Mouse (Mus musculus) T-helper 2 cell (primary cell): ENCODE measurements around the gene Creb3l2.

ENCODE experiments used
- in situ Hi-C: fragments of 300-600 bp; cut with MboI, MseI; formaldehyde crosslinking; loops from one replicate; pipeline ENCODE4 v1.15.1; 2025; ENCODE audit warnings: high pct_unique_total_duplicates

The Creb3l2 gene

GRCm38 (mm10) chr6:37329376-37329775 is 112.6 kb downstream of the Creb3l2 start:
- in situ Hi-C loops, result no loop called here

GRCm38 (mm10) chr6:37328671-37329070 is 113.3 kb downstream of the Creb3l2 start:
- in situ Hi-C loops, result no loop called here

- in situ Hi-C loops, result no loop called here
These were observed 114.4 kb downstream of the Creb3l2 start for GRCm38 (mm10) chr6:37327519-37327918.

- in situ Hi-C loops, result no loop called here
These were observed 115.4 kb downstream of the Creb3l2 start for GRCm38 (mm10) chr6:37326603-37326955.

GRCm38 (mm10) chr6:37325906-37326602 is 115.9 kb downstream of the Creb3l2 start:
- in situ Hi-C loops, result no loop called here

- in situ Hi-C loops, result no loop called here
These were observed 116.9 kb downstream of the Creb3l2 start for GRCm38 (mm10) chr6:37325076-37325475.

GRCm38 (mm10) chr6:37322641-37323040 is 119.3 kb downstream of the Creb3l2 start:
- in situ Hi-C loops, result loop anchor here (5.0 kb wide), 1 partner anchor 75 kb away; no protein-coding TSS in a partner anchor

GRCm38 (mm10) chr6:37322088-37322487 is 119.9 kb downstream of the Creb3l2 start:
- in situ Hi-C loops, result loop anchor here (5.0 kb wide), 1 partner anchor 75 kb away; no protein-coding TSS in a partner anchor

GRCm38 (mm10) chr6:37317904-37318303 is 124.0 kb downstream of the Creb3l2 start:
- in situ Hi-C loops, result no loop called here

GRCm38 (mm10) chr6:37315440-37315839 is 126.5 kb downstream of the Creb3l2 start:
- in situ Hi-C loops, result no loop called here

- in situ Hi-C loops, result no loop called here
These were observed 131.3 kb downstream of the Creb3l2 start for GRCm38 (mm10) chr6:37310601-37311000.

- in situ Hi-C loops, result no loop called here
These were observed 135.3 kb downstream of the Creb3l2 start for GRCm38 (mm10) chr6:37306616-37307015.

- in situ Hi-C loops, result no loop called here
These were observed 141.5 kb downstream of the Creb3l2 start for GRCm38 (mm10) chr6:37300492-37300891.

GRCm38 (mm10) chr6:37299562-37300390 is 142.2 kb downstream of the Creb3l2 start, which contains the start of gene Dgki:
Gene Dgki (minus strand): TSS chr6:37300184.
- in situ Hi-C loops, result no loop called here

GRCm38 (mm10) chr6:37298982-37299381 is 143.0 kb downstream of the Creb3l2 start:
- in situ Hi-C loops, result no loop called here

- in situ Hi-C loops, result no loop called here
These were observed 144.0 kb downstream of the Creb3l2 start for GRCm38 (mm10) chr6:37297744-37298482.

- in situ Hi-C loops, result no loop called here
These were observed 149.9 kb downstream of the Creb3l2 start for GRCm38 (mm10) chr6:37292068-37292467.

- in situ Hi-C loops, result no loop called here
These were observed 150.8 kb downstream of the Creb3l2 start for GRCm38 (mm10) chr6:37291171-37291570.

GRCm38 (mm10) chr6:37290691-37291090 is 151.3 kb downstream of the Creb3l2 start:
- in situ Hi-C loops, result no loop called here

GRCm38 (mm10) chr6:37286134-37286533 is 155.8 kb downstream of the Creb3l2 start:
- in situ Hi-C loops, result no loop called here

GRCm38 (mm10) chr6:37284879-37285278 is 157.1 kb downstream of the Creb3l2 start:
- in situ Hi-C loops, result no loop called here

- in situ Hi-C loops, result no loop called here
These were observed 158.6 kb downstream of the Creb3l2 start for GRCm38 (mm10) chr6:37283336-37283735.
